ENCODE assay signal across 9 mouse cellular contexts in the genomic region with DNA sequence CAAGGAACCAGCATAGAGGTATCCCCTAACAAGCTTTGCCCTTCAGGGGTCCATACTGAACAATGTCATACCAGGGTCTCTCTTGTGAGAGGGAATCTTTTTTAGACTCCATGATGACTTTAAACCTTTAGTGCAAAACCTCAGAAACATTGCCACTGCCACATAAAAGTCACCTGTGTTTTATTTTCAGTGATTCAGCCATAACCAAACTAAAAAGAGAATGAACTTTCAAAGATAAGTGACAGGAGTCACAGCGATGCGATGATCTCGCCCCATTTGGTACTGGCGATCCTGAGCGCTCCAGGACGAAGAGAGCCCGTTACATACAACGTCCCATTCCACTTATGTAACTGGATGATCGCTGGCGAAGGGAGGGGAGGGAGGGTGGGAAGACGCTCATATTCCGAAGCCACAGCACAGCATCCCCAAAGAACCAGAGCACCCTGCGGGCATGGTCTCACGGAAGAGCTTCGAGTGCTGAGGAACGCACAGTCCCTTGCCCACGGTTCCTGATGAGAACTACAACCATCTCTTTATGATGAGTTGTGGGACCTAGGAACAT. TPM values are rescaled to one million over a fixed set of nuclear protein-coding genes. Genes with fewer than 3 reads are reported as not detected.
DNase-seq lines count a peak whose midpoint lies in the region; ATAC-seq and TF ChIP-seq lines count a peak whose summit lies in the region.
"Had no signal": no experiment of that assay in that cellular context is flagged by ENCODE, and none has a peak within 500 bp of the region (broad histone marks: within the 10 kb centered on the region; RNA-seq: fewer than 3 reads in every experiment).

No protein-coding gene starts in this region.

- no peak for TF ChIP-seq EP300 in lung, postnatal 0 days (IDR thresholded peaks at IDR 0.05)

- 15% methylated on average over 17 of the region's 17 CpGs for WGBS in hindbrain, embryonic 13.5 days
- WGBS in lung, postnatal 0 days = 18% methylated on average over 17 of the region's 17 CpGs

- no peak for TF ChIP-seq CTCF in gastrocnemius, adult 2 months (IDR thresholded peaks at IDR 0.05)
- no peak for TF ChIP-seq CTCF in lung, postnatal 0 days (IDR thresholded peaks at IDR 0.05)

- H3K27ac ChIP-seq in gastrocnemius, adult 2 months = peak overlapping the region; percentile 97
- H3K27ac ChIP-seq in hindbrain, embryonic 13.5 days = peak overlapping the region; percentile 97
- H3K27ac ChIP-seq in lung, postnatal 0 days (ENCODE audit: low read length) = peak overlapping the region; percentile 91

- H3K27me3 ChIP-seq in hindbrain, embryonic 13.5 days = no peaks in the 10 kb centered on the region
- no peaks in the 10 kb centered on the region for H3K27me3 ChIP-seq in lung, postnatal 0 days (replicated peaks; ENCODE audit: insufficient read depth, low read length)

- H3K4me1 ChIP-seq in hindbrain, embryonic 13.5 days (replicated peaks) = peaks cover 20% of the 10 kb centered on the region
- no peaks in the 10 kb centered on the region for H3K4me1 ChIP-seq in lung, postnatal 0 days (ENCODE audit: insufficient read depth, low read depth, low read length)

- peak overlapping the region; percentile 89 for H3K4me3 ChIP-seq in gastrocnemius, adult 2 months
- peak overlapping the region; percentile 55 for H3K4me3 ChIP-seq in hindbrain, embryonic 13.5 days
- H3K4me3 ChIP-seq in lung, postnatal 0 days (ENCODE audit: low read depth, low read length) = peak overlapping the region; percentile 59

- ATAC-seq in hindbrain, embryonic 13.5 days (ENCODE audit: low FRiP score) = peak; percentile 6; the same call in 1 of the 2 replicates
- ATAC-seq in lung, postnatal 0 days = no peak

- intact Hi-C loops in gastrocnemius, adult 2 months (cut with DNase I) = loop anchor here (5.0 kb wide), 1 partner anchor 62 kb away; the partner anchor contains the start of gene Irak1

- peak; percentile 31 for DNase-seq in gastrocnemius, adult 2 months
- no peak for DNase-seq in gastrocnemius, postnatal 4 days (ENCODE audit: low spot score in 2 of 2)
- peak; percentile 39 for DNase-seq in 3T3-L1 (ENCODE audit: low read depth, low spot score)
- DNase-seq in c-Kit-negative CD71-positive TER-119-positive erythroid progenitor cells, embryonic 14.5 days (ENCODE audit: low read depth, low spot score) = peak; percentile 8
- DNase-seq in lung, postnatal 0 days (ENCODE audit: low spot score) = no peak
- no peak for DNase-seq in gastrocnemius, adult 18-20 months (ENCODE audit: low spot score)
- DNase-seq in layer of hippocampus, adult 9-11 months = no peak

- H3K4me2 ChIP-seq in hindbrain, embryonic 13.5 days = peak overlapping the region; percentile 62
- H3K4me2 ChIP-seq in lung, postnatal 0 days (replicated peaks; ENCODE audit: low read depth, low read length) = peak overlapping the region; percentile 61

- H3K36me3 ChIP-seq in hindbrain, embryonic 13.5 days = no peaks in the 10 kb centered on the region
- no peaks in the 10 kb centered on the region for H3K36me3 ChIP-seq in lung, postnatal 0 days (ENCODE audit: insufficient read depth, low read length)

- H3K9me3 ChIP-seq in hindbrain, embryonic 13.5 days = no peaks in the 10 kb centered on the region
- H3K9me3 ChIP-seq in lung, postnatal 0 days (ENCODE audit: low read length) = no peaks in the 10 kb centered on the region

- peak overlapping the region; percentile 80 for H3K9ac ChIP-seq in hindbrain, embryonic 13.5 days
- H3K9ac ChIP-seq in lung, postnatal 0 days (replicated peaks; ENCODE audit: low read depth) = peak overlapping the region; percentile 62; the same call in 1 of the 2 replicates

RNA-seq across cellular contexts. Expression of gene Opn1mw, which starts 42.9 kb away (rescaled TPM):
- not detected for total RNA-seq in gastrocnemius, adult 2 months (2021)
- not detected for total RNA-seq in gastrocnemius, postnatal 4 days (2021)
- polyA plus RNA-seq in hindbrain, embryonic 13.5 days (2015; fragmentation: Nextera tagmentation; extraction: Ambion mirVana) = not detected in 2 replicates
- polyA plus RNA-seq in lung, postnatal 0 days (2015; fragmentation: Nextera tagmentation; extraction: Ambion mirVana) = not detected in 2 replicates
- not detected for total RNA-seq in gastrocnemius, adult 18-20 months (2021)
- total RNA-seq: layer of hippocampus, postnatal 14 days had no signal

RNA-seq across cellular contexts. Expression of gene Mecp2, which starts 50.8 kb away (rescaled TPM):
- 10 to 100 TPM; 29.0 to 29.3 TPM for total RNA-seq in gastrocnemius, adult 2 months (2021)
- total RNA-seq in gastrocnemius, postnatal 4 days (2021) = 10 to 100 TPM; 45.4 to 48.7 TPM
- polyA plus RNA-seq in hindbrain, embryonic 13.5 days (2015; fragmentation: Nextera tagmentation; extraction: Ambion mirVana) = 14.0 and 14.7 TPM in 2 replicates
- polyA plus RNA-seq in lung, postnatal 0 days (2015; fragmentation: Nextera tagmentation; extraction: Ambion mirVana) = 9.8 and 10.0 TPM in 2 replicates
- total RNA-seq in gastrocnemius, adult 18-20 months (2021) = 10 to 100 TPM; 27.7 to 29.2 TPM

Comparison
In these comparisons a context has a peak if more than half of its experiments do, and no peak if none do; other contexts are left out.
1. DNase-seq: peak in gastrocnemius, adult 2 months (single experiment), 3T3-L1 (single experiment) and c-Kit-negative CD71-positive TER-119-positive erythroid progenitor cells, embryonic 14.5 days (single experiment); none in gastrocnemius, postnatal 4 days (0 of 2), lung, postnatal 0 days (single experiment), gastrocnemius, adult 18-20 months (single experiment) and layer of hippocampus, adult 9-11 months (single experiment).
2. Peak in every context shown above with its lines, with median percentiles within 50 percentile points of each other: H3K27ac ChIP-seq and H3K4me3 ChIP-seq.